Mouse (Mus musculus): ENCODE results near the gene Srp68. TPM values are rescaled to one million over a fixed set of nuclear protein-coding genes. Genes with fewer than 3 reads are reported as not detected.

Gene Srp68
- polyA plus RNA-seq, 1 experiment from 2014 or later: 64.4 TPM

DNA sequence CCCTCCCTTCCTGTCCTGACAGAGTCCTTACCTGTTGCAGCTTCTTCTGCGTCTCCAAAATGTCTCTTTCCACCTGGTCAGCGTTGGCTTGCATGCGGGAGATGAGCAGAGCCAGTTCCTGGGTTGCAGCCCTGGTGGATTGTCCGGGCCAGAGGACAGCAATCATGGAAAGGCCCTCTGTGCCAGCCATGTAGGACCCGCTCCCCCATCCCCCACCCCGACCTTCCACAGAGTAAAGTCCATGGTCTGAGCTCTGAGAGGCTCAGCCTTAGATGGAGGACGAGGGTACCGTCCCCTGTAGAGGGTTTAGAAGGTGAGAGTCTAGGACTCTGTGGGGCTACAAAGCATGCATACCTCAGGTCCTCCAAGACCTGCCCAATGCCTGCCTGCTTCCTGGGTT, 39.1 kb downstream of the Srp68 start:
- Histone ChIP-seq H3K27me3 (peaks cover 30% of the 10 kb centered on the region), H3K9me3 (no peaks in the 10 kb centered on the region)
- WGBS: 86% methylated on average over 8 of the region's 8 CpGs

DNA sequence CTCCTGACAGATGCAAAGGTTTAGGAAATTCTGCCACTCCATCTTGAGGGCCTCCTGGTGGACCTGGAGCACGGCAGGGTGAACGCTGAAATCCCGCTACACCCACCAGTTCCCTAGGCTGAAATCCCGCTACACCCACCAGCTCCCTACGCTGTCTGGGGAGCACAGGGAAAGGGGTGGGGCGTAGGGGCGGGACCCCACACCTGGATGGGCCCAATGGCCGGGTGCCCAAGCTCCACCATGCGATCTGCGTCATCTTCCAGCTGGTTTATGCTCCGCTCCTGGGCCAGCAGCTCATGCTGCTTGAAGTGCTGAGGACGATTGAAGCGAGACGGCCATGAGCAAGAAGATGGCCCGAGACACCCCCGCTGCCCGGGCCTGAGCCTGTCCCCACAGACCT, 41.6 kb downstream of the Srp68 start:
- H3K4me3 ChIP-seq: no peak overlapping the region

More for the DNA sequence above, 39.1 kb downstream of the Srp68 start:
- Histone ChIP-seq H3K4me2 (no peak overlapping the region), H3K9ac (no peak overlapping the region), H3K4me1 (replicated peaks) (peaks cover 12% of the 10 kb centered on the region), H3K4me3 (no peak overlapping the region), H3K27ac (replicated peaks) (no peak overlapping the region), H3K36me3 (no peaks in the 10 kb centered on the region)
- ATAC-seq (ENCODE audit: low read depth): no peak

DNA sequence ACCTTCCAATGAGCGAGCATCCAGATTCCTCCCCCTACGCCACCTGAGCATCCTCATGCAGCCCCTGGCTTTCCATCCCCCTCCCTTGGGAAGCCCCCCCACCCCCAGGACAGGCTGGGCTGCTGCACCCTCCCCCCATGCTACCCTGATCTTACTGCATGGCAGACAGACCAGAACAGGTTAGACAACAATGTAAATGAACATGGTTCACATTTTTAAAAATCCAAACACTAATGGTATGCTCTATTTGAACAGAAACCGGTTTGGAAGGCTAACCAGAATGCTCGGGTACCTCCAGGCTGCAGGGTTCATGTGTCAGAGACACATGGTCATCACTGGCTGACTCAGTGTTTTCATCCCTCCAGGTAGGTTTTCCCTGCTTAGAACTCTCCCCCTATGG, 45.3 kb downstream of the Srp68 start:
- H3K36me3 ChIP-seq: no peaks in the 10 kb centered on the region
- H3K9ac ChIP-seq: no peak overlapping the region
- no peaks in the 10 kb centered on the region for H3K9me3 ChIP-seq
- WGBS: 80% methylated on average over 4 of the region's 4 CpGs
- H3K27ac ChIP-seq (replicated peaks): no peak overlapping the region
- peaks cover 20% of the 10 kb centered on the region for H3K27me3 ChIP-seq
- no peak overlapping the region for H3K4me3 ChIP-seq
- no peak for ATAC-seq (ENCODE audit: low read depth)
- no peaks in the 10 kb centered on the region; the same call in 1 of the 2 replicates for H3K4me1 ChIP-seq (replicated peaks)
- H3K4me2 ChIP-seq: no peak overlapping the region

More for the DNA sequence above, 41.6 kb downstream of the Srp68 start:
- Histone ChIP-seq H3K9ac (0 out of 2 replicates have a peak overlapping the region, but pooled peaks have one; percentile 26), H3K27me3 (peaks cover 15% of the 10 kb centered on the region), H3K36me3 (no peaks in the 10 kb centered on the region), H3K4me1 (replicated peaks) (no peaks in the 10 kb centered on the region; the same call in 1 of the 2 replicates), H3K27ac (replicated peaks) (no peak overlapping the region), H3K9me3 (no peaks in the 10 kb centered on the region), H3K4me2 (peak overlapping the region; percentile 26; the same call in 1 of the 2 replicates)
- ATAC-seq (ENCODE audit: low read depth): 0 out of 2 replicates have a peak, but pooled peaks have one; percentile 43
- WGBS: 30% methylated on average over 17 of the region's 17 CpGs

DNA sequence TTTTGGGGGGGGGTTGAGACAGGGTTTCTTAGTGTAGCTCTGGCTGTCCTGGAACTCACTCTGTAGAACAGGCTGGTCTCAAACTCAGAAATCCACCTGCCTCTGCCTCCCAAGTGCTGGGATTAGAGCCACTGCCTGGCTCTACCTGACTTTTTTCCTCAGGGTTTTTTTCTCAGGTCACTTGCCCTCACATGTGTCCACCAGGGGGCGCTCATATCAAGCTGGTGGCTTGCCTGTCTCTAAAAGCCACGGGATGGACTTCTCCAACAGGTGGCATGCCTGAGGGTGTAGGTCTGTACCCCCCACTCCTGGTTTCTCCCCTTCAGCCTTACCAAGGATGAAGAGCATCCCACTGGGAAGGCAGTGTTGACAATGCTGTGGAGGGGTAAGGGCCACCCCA, 47.6 kb downstream of the Srp68 start:
- H3K27ac ChIP-seq (replicated peaks): no peak overlapping the region
- no peak overlapping the region for H3K9ac ChIP-seq
- 0% methylated on average over 2 of the region's 2 CpGs for WGBS
- H3K4me3 ChIP-seq: no peak overlapping the region
- peaks cover 5% of the 10 kb centered on the region; the same call in 1 of the 2 replicates for H3K9me3 ChIP-seq
- H3K4me1 ChIP-seq (replicated peaks): peaks cover 11% of the 10 kb centered on the region
- peaks cover 40% of the 10 kb centered on the region for H3K27me3 ChIP-seq
- no peak overlapping the region for H3K4me2 ChIP-seq
- no peaks in the 10 kb centered on the region for H3K36me3 ChIP-seq
- ATAC-seq (ENCODE audit: low read depth): no peak

DNA sequence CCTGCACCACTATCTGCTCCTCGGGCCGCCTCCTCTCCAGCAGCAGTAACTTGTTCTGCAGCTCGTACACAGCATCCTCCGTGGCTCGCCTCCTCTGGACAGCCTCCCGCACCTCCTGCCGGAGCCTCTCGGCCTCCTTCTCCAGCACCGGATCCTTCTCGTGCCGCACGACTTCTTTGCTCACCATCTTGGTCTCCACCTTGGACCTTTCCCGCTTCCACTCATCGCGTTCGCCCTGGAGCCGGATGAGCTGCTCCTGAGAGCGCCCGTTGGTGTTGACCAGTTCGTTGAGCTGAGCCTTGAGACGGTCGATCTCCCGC, 51.3 kb downstream of the Srp68 start:
- Histone ChIP-seq H3K27me3 (peaks cover 52% of the 10 kb centered on the region), H3K4me3 (peak overlapping the region; percentile 31), H3K4me2 (peak overlapping the region; percentile 52), H3K9me3 (peaks cover 5% of the 10 kb centered on the region; the same call in 1 of the 2 replicates), H3K27ac (replicated peaks) (no peak overlapping the region), H3K4me1 (replicated peaks) (peaks cover 30% of the 10 kb centered on the region), H3K36me3 (no peaks in the 10 kb centered on the region), H3K9ac (peak overlapping the region; percentile 57)
- ATAC-seq (ENCODE audit: low read depth): no peak
- 9% methylated on average over 23 of the region's 23 CpGs for WGBS

DNA sequence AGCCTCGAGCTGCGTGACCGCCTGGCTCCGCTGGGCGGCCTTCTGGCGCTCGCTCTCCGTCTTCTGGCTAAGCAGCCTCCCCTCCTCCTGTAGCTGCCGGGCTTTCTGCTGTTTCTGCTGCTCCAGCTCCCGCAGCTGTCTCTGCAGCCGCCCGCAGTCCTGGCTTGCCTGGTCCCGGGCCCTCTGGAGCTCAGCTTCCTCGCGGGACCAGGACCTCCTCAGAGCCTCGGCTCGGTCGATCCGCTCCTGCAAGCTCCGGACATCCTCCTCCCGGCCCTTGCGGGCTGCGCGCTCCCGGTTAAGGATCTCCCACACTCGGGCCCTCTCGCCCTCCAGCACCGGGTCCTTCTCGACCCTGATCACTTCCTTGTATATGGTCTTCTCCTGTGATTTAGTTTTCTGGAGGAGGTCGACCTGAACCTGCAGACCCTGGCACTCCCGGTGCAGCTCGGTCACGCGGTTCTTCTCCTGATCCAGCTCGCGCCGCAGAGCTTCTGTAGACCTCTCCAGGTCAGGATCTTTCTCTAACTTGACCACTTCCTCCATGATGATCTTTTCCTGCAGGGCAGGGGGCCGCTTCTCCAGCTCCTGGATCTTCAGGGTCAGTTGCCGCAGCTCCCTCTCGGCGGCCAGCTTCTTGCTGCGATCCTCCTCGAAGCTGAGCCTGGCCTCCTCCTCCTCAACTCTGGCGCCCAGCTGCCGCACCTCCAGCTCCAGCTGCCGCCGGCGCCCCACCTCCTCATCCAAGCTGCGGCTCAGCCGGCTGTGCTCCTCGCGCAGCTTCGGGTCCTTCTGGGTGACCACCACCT, 51.9 kb downstream of the Srp68 start:
- peak overlapping the region; percentile 52 for H3K4me2 ChIP-seq
- 13% methylated on average over 53 of the region's 53 CpGs for WGBS
- peaks cover 30% of the 10 kb centered on the region for H3K4me1 ChIP-seq (replicated peaks)
- H3K27ac ChIP-seq (replicated peaks): no peak overlapping the region
- H3K4me3 ChIP-seq: peak overlapping the region; percentile 31
- ATAC-seq (ENCODE audit: low read depth): no peak
- no peaks in the 10 kb centered on the region for H3K36me3 ChIP-seq
- peaks cover 5% of the 10 kb centered on the region; the same call in 1 of the 2 replicates for H3K9me3 ChIP-seq
- H3K9ac ChIP-seq: peak overlapping the region; percentile 57
- H3K27me3 ChIP-seq: peaks cover 52% of the 10 kb centered on the region

DNA sequence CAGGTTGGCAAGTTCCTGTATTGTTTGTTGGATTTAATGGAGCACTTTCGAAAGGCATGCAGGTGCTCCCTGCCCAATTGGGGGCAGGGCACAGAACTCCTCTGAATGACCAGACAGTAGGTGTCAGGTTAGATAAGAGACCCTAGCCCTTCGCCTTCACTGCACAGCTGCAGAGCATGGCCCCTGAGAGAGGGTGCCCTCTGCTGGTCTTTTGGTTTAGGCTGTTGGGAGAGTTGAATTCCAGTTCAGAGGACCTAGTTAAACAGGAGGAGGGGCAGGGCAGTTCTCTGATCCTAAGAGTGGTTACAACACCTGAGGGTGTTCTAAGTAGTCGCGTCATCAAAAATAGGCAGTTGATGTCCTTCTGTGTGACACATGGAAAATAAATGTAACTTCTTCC, 54.1 kb downstream of the Srp68 start:
- Histone ChIP-seq H3K4me1 (replicated peaks) (peaks cover 30% of the 10 kb centered on the region), H3K4me2 (no peak overlapping the region), H3K27ac (replicated peaks) (0 out of 2 replicates have a peak overlapping the region, but pooled peaks have one; percentile 81), H3K27me3 (peaks cover 45% of the 10 kb centered on the region), H3K9me3 (peaks cover 5% of the 10 kb centered on the region; the same call in 1 of the 2 replicates), H3K4me3 (no peak overlapping the region), H3K9ac (0 out of 2 replicates have a peak overlapping the region, but pooled peaks have one; percentile 31), H3K36me3 (no peaks in the 10 kb centered on the region)
- WGBS: 23% methylated on average over 4 of the region's 4 CpGs
- 0 out of 2 replicates have a peak, but pooled peaks have one; percentile 22 for ATAC-seq (ENCODE audit: low read depth)

DNA sequence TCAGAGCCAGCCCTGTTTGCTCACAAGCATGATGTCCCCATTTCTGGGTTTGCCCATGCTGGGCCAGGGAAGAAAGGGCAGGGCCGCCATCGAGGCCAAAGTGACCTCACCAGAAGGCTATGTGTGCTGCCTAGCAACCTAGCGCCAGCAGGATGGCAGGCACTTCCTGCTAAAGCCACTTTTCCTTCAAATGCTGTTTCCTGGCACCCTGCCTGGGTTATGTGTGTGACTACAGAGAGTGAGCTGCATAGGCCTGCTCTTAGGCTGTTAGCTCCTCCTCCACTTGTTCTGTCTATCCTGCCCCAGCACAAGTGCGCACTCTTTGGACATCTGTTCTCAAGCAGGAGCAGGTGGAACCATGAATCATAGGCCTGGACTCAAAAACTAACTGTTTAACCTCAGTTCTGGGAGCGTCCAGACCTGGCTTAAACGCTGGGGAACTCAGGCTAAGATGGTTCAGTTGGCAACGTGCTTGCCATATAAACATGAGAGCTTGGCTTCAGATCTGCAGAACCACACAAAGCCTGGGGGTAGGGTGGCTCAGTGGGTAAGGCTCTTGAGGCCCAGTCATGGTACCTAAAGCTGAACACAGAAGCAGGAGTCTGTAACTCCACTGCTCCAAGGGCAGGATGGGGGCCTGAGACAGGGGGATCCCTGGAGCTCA, 55.1 kb downstream of the Srp68 start:
- H3K27me3 ChIP-seq: peaks cover 37% of the 10 kb centered on the region
- H3K36me3 ChIP-seq: no peaks in the 10 kb centered on the region
- H3K9me3 ChIP-seq: peaks cover 5% of the 10 kb centered on the region; the same call in 1 of the 2 replicates
- H3K4me3 ChIP-seq: no peak overlapping the region
- peak overlapping the region; percentile 81 for H3K27ac ChIP-seq (replicated peaks)
- peaks cover 30% of the 10 kb centered on the region for H3K4me1 ChIP-seq (replicated peaks)
- ATAC-seq (ENCODE audit: low read depth): peak; percentile 86
- 29% methylated on average over 7 of the region's 7 CpGs for WGBS
- H3K4me2 ChIP-seq: no peak overlapping the region
- H3K9ac ChIP-seq: no peak overlapping the region

DNA sequence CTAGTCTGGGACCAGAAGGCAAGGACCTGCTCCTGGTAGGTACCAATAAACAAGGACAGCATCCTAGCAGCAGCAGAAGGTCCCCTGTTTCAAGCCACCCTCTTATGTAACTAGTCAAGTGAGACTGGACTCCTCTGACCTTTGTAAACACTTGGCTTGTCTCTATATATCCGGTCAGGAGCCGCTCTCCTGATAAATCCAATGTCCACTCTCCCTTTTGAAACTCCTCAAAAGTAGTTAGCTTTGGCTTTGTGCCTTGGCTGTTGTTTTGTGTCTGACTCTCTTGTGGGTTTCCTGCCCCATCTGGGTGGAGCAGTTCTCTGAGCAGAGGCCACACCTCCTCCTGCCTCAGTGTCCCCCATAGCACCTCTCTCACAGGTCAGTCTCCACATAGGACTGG, 55.8 kb downstream of the Srp68 start:
- Histone ChIP-seq H3K4me2 (no peak overlapping the region), H3K9ac (no peak overlapping the region), H3K4me3 (no peak overlapping the region), H3K36me3 (no peaks in the 10 kb centered on the region), H3K27me3 (peaks cover 31% of the 10 kb centered on the region), H3K9me3 (peaks cover 5% of the 10 kb centered on the region; the same call in 1 of the 2 replicates), H3K27ac (replicated peaks) (peak overlapping the region; percentile 81), H3K4me1 (replicated peaks) (peaks cover 30% of the 10 kb centered on the region)
- 94% methylated on average over 2 of the region's 2 CpGs for WGBS
- ATAC-seq (ENCODE audit: low read depth): no peak

DNA sequence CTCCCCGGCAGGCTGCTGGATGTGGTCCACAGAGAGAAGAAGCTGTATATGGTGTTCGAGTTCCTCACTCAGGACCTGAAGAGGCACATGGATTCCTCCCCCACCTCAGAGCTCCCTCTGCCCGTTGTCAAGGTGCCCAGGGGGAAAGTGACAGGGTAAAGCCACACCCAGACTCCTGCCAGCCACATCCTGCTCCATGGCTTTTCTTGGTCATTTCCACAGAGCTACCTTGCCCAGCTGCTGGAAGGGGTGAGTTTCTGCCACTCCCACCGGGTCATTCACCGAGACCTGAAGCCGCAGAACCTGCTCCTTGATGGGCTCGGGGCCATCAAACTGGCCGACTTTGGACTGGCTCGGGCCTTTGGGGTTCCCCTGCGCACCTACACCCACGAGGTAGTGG, 57.5 kb downstream of the Srp68 start:
- ATAC-seq (ENCODE audit: low read depth): no peak
- Histone ChIP-seq H3K27ac (replicated peaks) (no peak overlapping the region), H3K27me3 (peaks cover 14% of the 10 kb centered on the region), H3K4me1 (replicated peaks) (peaks cover 19% of the 10 kb centered on the region), H3K9ac (no peak overlapping the region), H3K36me3 (peaks cover 6% of the 10 kb centered on the region; the same call in 1 of the 2 replicates), H3K9me3 (peaks cover 1% of the 10 kb centered on the region; the same call in 1 of the 2 replicates), H3K4me3 (no peak overlapping the region), H3K4me2 (no peak overlapping the region)
- WGBS: 84% methylated on average over 11 of the region's 11 CpGs

DNA sequence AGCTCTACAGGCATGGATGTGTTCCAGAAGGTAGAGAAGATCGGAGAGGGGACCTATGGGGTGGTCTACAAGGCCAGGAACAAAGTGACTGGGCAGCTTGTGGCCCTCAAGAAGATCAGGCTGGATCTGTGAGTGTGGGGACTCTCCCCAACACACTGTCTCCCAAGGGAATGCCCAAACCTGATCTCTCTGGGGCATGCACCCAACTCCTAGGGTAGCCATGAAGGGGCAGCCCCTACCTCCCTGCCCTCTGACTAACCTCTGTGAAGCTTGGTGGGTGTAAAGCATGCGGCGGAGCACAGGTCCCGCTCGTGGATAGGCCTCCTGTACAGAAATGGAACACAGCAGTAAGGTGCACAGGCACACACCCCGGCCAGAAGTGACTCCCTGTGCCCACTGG, 58.0 kb downstream of the Srp68 start:
- peaks cover 19% of the 10 kb centered on the region for H3K4me1 ChIP-seq (replicated peaks)
- no peaks in the 10 kb centered on the region for H3K9me3 ChIP-seq
- no peak overlapping the region for H3K27ac ChIP-seq (replicated peaks)
- H3K27me3 ChIP-seq: peaks cover 8% of the 10 kb centered on the region
- ATAC-seq (ENCODE audit: low read depth): no peak
- H3K9ac ChIP-seq: no peak overlapping the region
- H3K36me3 ChIP-seq: peaks cover 6% of the 10 kb centered on the region; the same call in 1 of the 2 replicates
- no peak overlapping the region for H3K4me2 ChIP-seq
- WGBS: 90% methylated on average over 6 of the region's 6 CpGs
- H3K4me3 ChIP-seq: no peak overlapping the region

DNA sequence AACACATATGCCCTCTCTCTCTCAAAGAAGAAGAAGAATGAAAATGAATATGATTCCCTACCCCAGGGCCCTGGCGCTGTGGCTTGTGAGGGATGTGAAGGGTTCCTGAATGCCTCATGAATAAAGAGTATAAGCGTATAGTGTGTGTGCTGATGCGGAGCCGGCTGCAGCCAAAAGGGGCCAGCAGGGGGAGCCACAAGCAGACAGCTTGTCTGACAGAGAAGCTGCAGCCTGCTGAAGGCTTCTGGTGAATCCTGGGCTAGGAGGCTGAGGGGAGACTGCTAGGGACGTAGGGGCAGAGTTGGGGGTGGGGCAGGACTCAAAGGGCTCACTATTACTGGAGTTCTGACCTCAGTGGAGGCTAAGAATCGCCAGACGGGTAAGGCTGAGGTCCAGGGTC, 58.8 kb downstream of the Srp68 start:
- Histone ChIP-seq H3K4me1 (replicated peaks) (peaks cover 19% of the 10 kb centered on the region), H3K9ac (no peak overlapping the region), H3K9me3 (no peaks in the 10 kb centered on the region), H3K27me3 (no peaks in the 10 kb centered on the region), H3K27ac (replicated peaks) (no peak overlapping the region), H3K4me2 (no peak overlapping the region), H3K4me3 (no peak overlapping the region), H3K36me3 (peaks cover 6% of the 10 kb centered on the region; the same call in 1 of the 2 replicates)
- 85% methylated on average over 7 of the region's 7 CpGs for WGBS
- ATAC-seq (ENCODE audit: low read depth): no peak

Data from neural tube, embryonic 13.5 days (tissue).